Mouse (Mus musculus) spleen, postnatal 10 days (tissue): ENCODE measurements around the gene Rmnd1.
A peak's percentile ranks its signal among the peaks of the same experiment; 100 is the strongest.
"Not testable (repeated sequence)": the region's sequence is repeated elsewhere in the genome, so short reads cannot be mapped to it uniquely, and the experiment has no call there.

Source experiments
- DNase-seq, 2 experiments: peaks; one replicate each; pipeline ENCODE4 v3.0.0; 2021 to 2022; ENCODE audit warnings: low spot score in 2 of 2

The Rmnd1 gene

DNA sequence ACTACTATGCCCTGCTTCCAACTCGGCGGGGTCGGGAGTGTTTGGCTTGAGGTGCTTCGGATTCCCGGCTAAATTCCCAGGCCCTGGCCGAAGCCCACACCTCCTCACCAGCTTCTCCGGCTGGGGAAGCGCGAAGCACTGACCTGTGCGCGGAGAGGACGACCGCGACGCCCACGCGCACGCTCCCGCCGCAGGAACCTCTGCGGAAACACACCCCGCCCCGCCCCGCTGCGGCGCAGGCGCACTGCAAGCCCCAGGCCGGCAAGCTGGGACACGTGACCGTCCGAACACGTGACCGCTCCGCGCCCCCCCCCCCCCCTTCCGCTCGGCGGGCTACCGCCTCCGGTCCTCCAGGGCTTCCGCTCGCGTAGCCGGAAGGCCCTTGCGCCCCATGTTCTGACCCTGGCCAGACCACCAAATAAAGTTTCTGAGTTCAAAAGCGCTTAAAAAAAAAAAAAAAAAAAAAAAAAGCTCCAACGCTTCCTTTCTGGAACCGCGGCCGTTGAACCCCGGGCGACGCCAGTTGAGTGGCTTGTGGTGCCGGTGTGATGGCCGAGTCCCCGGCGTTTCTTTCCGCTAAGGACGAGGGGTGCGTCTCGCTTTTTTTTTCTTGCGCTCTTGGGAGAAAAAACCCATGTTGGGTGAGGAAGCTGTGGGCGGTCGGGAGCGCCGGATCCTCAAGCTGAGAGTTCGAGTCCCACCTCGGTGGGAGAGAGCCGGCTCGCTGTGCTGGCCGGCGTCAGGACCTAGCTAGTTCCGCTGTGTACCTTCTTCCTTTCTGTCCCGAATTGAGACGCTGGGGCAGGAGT, at the start of gene Rmnd1, which contains the start of gene Armt1:
TSS of gene Rmnd1 (minus strand) at position 266 of the 809 bp plus-strand sequence.
TSS of gene Armt1 (plus strand) at position 345 of the 809 bp plus-strand sequence.
- DNase-seq, result peak; percentile 92 to 97

DNA sequence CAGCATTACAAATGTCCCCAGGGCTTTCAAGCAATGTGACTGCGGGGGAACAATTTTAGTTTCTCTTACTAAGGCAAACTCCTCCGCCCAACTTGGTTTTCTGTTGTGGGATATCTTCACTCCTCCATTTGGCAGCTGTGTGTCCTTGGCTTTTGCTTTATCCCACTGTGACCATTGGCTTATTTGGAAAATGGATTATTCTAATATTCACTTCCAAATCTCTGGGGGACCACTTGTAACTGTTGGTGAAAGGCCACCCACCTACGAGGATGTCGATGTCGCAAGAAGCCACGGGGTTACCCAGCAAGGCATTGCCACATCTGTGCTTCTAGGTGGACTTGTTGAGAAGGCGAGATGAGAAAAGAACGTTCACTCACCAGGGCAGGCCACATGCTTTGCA, 49.5 kb upstream of the Rmnd1 start:
- DNase-seq, result no peak

GRCm38 (mm10) chr10:4480929-4481328, 48.7 kb upstream of the Rmnd1 start:
- DNase-seq, result no peak

DNA sequence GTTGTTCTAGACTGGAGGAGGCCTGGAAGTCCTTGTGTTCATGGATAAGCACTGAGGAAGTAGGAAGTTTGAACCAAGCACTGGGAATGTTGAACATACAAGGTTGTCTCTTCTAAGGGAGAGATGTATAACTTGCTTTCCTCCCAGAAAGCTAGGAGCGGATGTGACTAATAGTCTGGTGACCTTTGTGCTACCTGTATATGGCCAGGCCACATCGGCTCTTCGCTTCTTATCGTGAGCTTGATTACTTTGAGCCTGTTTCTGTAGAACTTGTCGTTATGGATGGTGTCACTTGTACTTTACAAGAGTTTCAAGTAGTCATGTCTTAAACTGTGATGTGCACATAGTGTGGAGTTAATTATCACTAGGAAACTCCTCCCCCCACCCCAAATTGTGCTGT, 44.4 kb upstream of the Rmnd1 start:
- no peak for DNase-seq

- no peak for DNase-seq
These were observed 43.2 kb upstream of the Rmnd1 start for GRCm38 (mm10) chr10:4475431-4475830.

GRCm38 (mm10) chr10:4473591-4473993, 41.4 kb upstream of the Rmnd1 start:
- no peak for DNase-seq

GRCm38 (mm10) chr10:4469406-4469805, 37.2 kb upstream of the Rmnd1 start:
- DNase-seq, result no peak

GRCm38 (mm10) chr10:4465799-4466198, 33.6 kb upstream of the Rmnd1 start:
- DNase-seq, result no peak

DNA sequence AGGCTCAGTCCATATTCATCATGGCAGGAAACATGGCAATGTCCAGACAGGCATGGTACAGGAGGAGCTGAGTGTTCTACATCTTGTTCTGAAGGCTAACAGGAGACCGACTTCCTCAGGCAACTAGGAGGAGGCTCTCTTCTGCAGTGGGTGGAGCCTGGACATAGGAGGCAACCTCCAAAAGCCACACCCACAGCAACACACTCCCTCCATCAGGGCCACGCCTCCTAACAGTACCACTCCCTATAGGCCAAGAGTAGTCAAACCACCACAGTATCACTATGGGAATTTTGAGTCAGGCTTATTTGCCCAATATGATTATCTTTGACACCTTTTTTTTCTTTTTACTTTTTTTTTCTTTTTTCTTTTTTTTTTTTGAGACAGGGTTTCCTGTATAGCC, 28.0 kb upstream of the Rmnd1 start:
- DNase-seq, result no peak

GRCm38 (mm10) chr10:4456409-4456808, 24.2 kb upstream of the Rmnd1 start:
- DNase-seq, result no peak

DNA sequence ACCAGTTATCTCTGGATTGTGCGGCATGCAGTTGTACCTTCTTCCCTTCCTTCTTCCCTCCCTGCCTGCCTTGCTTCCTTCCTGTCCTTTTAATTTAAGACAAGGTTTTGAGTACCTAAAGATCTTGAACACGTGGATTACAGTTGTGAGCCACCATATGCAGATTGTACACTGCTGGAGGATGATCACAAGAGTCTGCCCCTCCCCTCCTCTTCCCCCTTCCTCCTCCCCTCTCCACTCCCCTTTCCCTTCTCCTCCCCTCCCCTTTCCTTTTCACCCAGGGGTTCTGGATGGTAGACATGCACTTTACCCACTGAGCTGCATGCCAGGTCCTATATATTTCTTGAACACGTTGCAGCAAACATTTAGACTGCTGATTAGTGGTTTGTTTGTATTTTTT, 3.2 kb upstream of the Rmnd1 start:
- no peak for DNase-seq

DNA sequence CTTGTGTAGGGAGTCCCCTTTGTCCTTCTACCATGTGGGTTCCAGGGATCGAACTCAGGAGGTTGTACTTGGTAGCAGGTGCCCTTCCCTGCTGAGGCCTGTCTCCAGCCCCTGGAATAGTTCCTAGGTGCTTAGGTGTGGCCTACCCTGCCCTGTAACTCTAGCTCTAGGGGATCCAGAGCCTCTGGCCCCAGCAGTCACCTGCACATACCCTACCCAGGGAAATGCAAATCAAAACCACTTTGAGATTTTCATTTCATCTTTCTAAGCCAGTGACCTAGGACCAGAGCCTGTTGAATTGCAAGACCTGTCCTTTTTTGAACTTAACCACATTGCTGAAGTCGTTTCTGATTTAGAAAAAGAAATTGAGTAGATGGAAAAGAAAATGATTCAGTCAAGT, 1.7 kb upstream of the Rmnd1 start:
- not testable (repeated sequence) for DNase-seq

DNA sequence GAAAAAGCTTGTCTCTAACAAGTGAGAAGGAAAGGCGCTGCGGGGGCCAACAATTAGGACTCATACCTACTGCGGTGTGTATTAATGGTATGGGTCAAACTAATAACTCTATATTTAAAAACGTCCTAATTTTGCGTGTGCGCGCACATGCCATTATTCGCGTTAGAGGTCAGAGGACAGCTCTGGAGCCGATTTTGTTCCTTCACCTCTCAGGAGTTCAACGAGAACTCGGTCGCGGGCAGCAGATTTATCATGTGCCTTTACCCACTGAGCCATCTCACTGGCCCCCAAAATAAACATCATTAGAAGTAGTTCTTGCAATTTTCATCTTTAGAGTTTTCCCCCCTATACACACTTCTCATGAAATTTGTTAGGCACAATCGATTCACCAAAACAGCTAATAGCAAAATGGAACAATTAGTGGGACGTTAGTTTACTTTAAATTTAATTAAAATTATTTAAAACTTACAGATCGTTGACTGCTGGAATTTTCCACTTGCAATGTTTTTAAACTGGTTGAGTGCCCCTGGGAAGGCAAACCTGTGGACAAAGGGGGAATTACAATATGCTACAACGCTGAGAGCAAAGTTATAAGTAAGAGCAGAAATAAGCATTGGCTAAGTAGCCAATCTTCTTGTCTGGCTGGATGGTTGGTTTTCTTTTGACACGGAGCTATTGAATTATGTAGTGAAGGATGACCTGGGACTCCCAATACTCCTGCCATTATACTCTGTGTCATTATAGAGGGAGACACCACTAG, 988 bp upstream of the Rmnd1 start:
- DNase-seq, result no peak

DNA sequence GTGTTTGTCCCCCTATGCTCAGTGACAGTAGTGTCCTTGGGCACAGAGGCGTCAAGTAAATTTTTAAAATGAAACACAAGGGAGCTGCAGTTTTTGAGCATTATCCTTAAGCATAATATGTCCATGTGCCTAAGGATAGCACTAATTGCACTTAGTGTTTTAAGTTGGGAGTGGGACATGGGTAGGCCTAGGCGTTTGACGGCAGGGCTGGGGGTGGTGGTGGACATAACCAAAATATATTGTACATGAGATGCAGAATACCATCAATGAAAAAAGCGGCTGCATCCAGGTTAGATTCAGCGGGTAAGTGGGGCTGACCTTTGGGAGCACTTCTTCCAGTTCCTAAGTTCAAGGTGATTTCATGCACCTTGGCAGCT, 454 bp downstream of the Rmnd1 start:
- no peak for DNase-seq

DNA sequence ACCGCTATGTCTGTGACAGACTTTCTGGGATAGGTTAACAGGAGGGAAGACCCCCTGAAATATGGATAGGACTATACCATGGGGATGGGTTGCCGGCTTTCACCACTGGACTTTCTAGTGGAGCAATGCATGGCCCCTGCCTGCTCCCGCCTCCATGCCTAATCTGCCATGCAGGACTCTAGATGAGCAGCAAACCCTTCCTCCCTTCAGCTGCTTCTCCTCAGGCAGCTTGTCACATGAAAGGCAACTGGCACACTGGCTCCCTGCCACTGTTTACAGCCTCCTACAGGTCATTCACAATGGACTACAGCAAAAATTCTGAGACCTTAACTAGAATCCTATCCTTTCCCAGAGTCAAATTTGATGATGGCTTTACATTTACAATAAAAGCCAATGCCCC, 1.4 kb downstream of the Rmnd1 start:
- no peak for DNase-seq

- no peak for DNase-seq
These were observed 1.8 kb downstream of the Rmnd1 start for GRCm38 (mm10) chr10:4430399-4430798.

DNA sequence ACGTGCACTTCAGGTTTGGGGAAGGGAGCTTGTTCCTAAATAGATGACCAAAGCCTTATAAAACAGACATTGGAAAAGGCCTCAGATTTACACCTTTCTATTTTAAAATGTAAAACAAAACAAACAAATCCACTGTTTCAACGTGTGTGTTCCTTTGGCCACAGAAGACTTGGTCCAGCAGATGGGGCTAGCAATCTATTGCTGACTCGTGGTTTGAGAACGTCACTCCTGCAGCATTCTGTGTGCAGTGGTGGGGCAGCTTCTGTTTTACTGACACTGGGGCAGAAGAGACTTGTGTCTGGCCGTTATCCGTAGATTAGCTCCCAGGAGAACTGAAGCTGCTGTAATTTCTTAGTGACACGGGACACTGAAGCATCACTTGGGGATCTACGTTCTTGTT, 6.9 kb downstream of the Rmnd1 start:
- DNase-seq, result peak in 1 of 2 experiments; percentile 31

GRCm38 (mm10) chr10:4407191-4407590, 25.0 kb downstream of the Rmnd1 start:
- DNase-seq, result no peak

DNA sequence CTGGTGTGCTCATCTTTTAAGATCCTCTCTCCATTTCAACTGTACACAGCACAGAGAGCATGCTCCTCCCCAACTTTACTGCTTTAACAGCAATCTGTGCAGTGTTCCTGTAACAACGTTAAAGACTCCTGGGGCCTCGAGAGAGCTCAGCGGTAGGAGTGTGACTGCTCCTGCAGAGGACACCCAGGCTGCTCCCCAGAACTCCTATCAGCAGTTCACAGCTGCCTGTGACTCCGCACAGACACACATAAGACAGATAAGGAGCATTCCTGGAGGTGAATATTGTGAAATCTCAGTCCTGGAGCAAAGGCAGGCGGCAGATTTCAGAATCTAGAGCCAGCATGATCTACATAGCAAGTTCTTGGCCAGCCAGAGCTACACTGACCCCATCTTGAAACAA, 26.7 kb downstream of the Rmnd1 start:
- no peak for DNase-seq

GRCm38 (mm10) chr10:4404895-4405491, 27.2 kb downstream of the Rmnd1 start:
- DNase-seq, result peak in 1 of 2 experiments; percentile 31

- DNase-seq, result no peak
These were observed 34.1 kb downstream of the Rmnd1 start for GRCm38 (mm10) chr10:4398058-4398457.

- DNase-seq, result no peak
These were observed 36.9 kb downstream of the Rmnd1 start for GRCm38 (mm10) chr10:4395321-4395720.

DNA sequence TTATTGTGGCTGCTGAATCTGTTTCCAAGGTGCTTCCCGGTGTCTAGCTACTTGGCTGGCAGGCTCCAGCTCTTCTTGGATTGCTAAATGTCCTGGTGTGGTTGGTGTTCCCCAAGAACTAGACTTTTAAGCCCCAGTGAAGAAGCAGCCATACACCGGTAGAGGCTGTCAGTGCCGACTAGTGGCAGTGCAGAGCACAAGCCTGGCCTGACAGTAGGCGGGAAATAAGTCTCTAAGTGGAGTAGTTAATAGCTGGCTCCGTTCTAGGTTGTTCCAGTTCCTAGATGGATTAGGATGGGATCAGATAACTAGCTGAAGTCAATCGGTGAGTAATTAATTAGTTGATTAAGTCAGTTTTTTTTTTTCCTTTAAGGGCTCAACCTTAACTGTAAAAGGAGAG, 40.3 kb downstream of the Rmnd1 start:
- DNase-seq, result peak in 1 of 2 experiments; percentile 52
